Mouse (Mus musculus): ENCODE measurements around the gene Adamtsl3.

GRCm38 (mm10) chr7:82544390-82544919, 209.0 kb downstream of the Adamtsl3 start:
- TF ChIP-seq CTCF (IDR thresholded peaks at IDR 0.05; ENCODE audit: low read depth) (no peak), EP300 (optimal IDR thresholded peaks at IDR 0.05) (no peak)

Measured in stomach, postnatal 0 days (tissue).